Mouse (Mus musculus): ENCODE results near the gene Nr5a1. TPM values are rescaled to one million over a fixed set of nuclear protein-coding genes. Genes with fewer than 3 reads are reported as not detected.
A peak's percentile ranks its signal among the peaks of the same experiment; 100 is the strongest.

The Nr5a1 gene
- not detected in 2 replicates for polyA plus RNA-seq (2014; fragmentation: Nextera tagmentation; extraction: Ambion mirVana)

DNA sequence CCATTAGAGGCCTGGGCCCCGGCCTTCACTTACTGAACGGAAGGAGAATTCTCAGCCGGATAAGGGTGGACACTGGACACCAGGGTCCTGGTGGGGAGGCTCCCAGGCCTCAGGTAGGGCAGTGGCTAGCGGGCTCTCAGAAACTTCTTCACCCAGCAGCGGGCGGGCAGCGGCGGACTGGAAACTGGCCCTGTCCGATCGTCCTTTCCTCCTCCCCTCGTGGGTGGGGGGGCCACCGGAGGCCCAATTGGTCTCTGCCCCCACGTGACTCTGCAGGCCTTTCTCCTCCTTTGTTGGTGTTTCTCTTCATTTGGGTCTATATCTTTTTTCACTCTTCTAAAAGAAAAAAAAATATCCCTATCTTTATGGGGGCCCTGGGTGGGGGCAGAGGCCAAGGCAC, at the start of gene Nr5a1:
Nr5a1 (minus strand) TSS at position 219 of the 400 bp plus-strand sequence.
- Histone ChIP-seq H3K4me1 (ENCODE audit: control insufficient read depth, insufficient read depth, low read length) (peaks cover 9% of the 10 kb centered on the region; the same call in 1 of the 2 replicates), H3K27ac (ENCODE audit: low read depth, low read length) (no peak within 1 kb of the TSS), H3K36me3 (ENCODE audit: control insufficient read depth, insufficient read depth, low read length) (no peaks in the 10 kb centered on the region), H3K9ac (replicated peaks; ENCODE audit: low read depth, low read length) (no peak within 1 kb of the TSS), H3K9me3 (ENCODE audit: control insufficient read depth, low read length) (no peaks in the 10 kb centered on the region), H3K4me2 (ENCODE audit: low read depth, low read length) (no peak within 1 kb of the TSS), H3K4me3 (ENCODE audit: low read depth, low read length) (no peak within 1 kb of the TSS), H3K27me3 (ENCODE audit: control insufficient read depth, insufficient read depth, low read length) (peaks cover 26% of the 10 kb centered on the region)
- WGBS, result 93% methylated on average over 10 of the region's 13 CpGs
- ATAC-seq (ENCODE audit: low read depth), result no peak

DNA sequence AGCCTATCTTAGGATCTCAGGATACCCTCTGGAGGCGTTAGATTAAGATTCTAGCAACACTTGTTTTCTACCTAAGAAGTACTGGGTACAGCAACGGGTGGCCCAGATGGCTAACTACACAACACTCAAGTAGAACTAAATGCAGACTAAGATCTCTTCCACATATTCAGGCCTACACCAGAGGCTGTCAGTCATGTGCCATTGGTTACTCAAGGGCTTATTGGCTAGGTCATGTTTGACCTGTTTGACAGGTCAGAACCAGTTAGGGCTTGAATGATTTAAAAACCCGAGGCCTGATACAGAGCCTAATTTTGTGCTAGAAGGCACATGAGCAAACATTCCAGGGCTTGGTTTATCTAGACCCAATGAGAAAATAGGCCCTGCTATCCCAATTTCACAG, 25.5 kb upstream of the Nr5a1 start:
- no peaks in the 10 kb centered on the region for H3K27me3 ChIP-seq (ENCODE audit: control insufficient read depth, insufficient read depth, low read length)
- H3K4me1 ChIP-seq (ENCODE audit: control insufficient read depth, insufficient read depth, low read length), result no peaks in the 10 kb centered on the region
- H3K4me2 ChIP-seq (ENCODE audit: low read depth, low read length), result no peak overlapping the region
- ATAC-seq (ENCODE audit: low read depth), result peak; percentile 67; the same call in 1 of the 2 replicates
- WGBS, result 85% methylated on average over 3 of the region's 3 CpGs
- H3K9ac ChIP-seq (replicated peaks; ENCODE audit: low read depth, low read length), result no peak overlapping the region
- no peak overlapping the region for H3K27ac ChIP-seq (ENCODE audit: low read depth, low read length)
- H3K36me3 ChIP-seq (ENCODE audit: control insufficient read depth, insufficient read depth, low read length), result peaks cover 12% of the 10 kb centered on the region; the same call in 1 of the 2 replicates
- no peak overlapping the region for H3K4me3 ChIP-seq (ENCODE audit: low read depth, low read length)
- H3K9me3 ChIP-seq (ENCODE audit: control insufficient read depth, low read length), result no peaks in the 10 kb centered on the region

DNA sequence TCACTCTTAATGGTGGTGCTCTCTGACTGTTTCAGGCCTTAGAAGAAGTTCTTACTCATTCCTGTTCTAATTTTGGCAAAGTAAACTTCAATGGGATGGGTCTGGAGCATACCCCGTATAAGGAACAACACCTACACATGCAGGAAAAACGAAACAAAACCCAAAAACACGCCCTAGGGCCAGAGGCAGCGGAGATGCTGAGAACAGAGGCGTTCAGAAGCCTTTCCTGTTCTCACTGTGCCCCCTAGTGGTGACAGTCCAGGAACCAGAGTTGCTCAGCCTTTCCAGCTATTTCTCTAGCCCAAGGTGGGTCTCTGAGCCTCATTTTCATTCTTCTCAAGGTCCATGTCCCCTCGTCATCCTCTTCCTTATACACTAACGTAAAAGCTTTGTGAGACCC, 25.1 kb upstream of the Nr5a1 start:
- H3K9ac ChIP-seq (replicated peaks; ENCODE audit: low read depth, low read length), result no peak overlapping the region
- peaks cover 12% of the 10 kb centered on the region; the same call in 1 of the 2 replicates for H3K36me3 ChIP-seq (ENCODE audit: control insufficient read depth, insufficient read depth, low read length)
- H3K4me3 ChIP-seq (ENCODE audit: low read depth, low read length), result no peak overlapping the region
- ATAC-seq (ENCODE audit: low read depth), result peak; percentile 88
- no peaks in the 10 kb centered on the region for H3K9me3 ChIP-seq (ENCODE audit: control insufficient read depth, low read length)
- H3K27ac ChIP-seq (ENCODE audit: low read depth, low read length), result no peak overlapping the region
- no peaks in the 10 kb centered on the region for H3K27me3 ChIP-seq (ENCODE audit: control insufficient read depth, insufficient read depth, low read length)
- no peaks in the 10 kb centered on the region for H3K4me1 ChIP-seq (ENCODE audit: control insufficient read depth, insufficient read depth, low read length)
- 30% methylated on average over 7 of the region's 7 CpGs for WGBS
- H3K4me2 ChIP-seq (ENCODE audit: low read depth, low read length), result no peak overlapping the region

DNA sequence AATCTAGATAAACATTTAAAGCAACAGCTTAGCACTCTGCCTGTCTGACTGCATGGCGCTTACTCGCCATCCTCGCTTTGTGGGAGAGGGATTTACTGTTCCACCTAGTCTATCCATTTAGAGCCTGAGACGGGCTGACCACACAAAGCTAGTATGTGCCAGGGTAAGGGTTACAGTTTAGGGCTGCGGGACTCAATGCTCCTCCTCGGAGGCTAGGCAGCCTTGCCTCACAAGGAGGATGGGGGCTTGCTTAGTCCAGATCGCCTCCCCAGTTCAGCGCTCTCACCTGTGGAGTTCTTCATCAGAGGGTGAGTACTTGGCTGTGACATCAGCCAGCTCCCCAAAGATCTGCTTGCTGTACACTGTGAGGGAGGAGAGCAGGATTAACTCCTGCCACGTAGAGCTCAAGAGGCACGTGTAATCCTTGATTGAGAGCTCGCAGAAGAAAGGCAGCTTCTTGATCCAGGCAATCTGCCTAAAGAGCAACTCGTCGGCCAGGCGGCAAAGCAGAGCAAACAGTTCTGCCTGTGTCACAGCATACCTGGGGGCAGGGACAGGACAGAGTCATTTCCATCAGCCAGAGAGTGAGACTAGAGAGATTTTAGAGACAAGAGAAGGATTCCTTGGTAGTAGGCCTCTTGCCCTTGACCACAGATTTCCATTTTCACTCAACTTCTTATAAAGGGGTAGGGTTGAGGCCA, 24.4 kb upstream of the Nr5a1 start:
- Histone ChIP-seq H3K9ac (replicated peaks; ENCODE audit: low read depth, low read length) (no peak overlapping the region), H3K9me3 (ENCODE audit: control insufficient read depth, low read length) (no peaks in the 10 kb centered on the region), H3K27me3 (ENCODE audit: control insufficient read depth, insufficient read depth, low read length) (no peaks in the 10 kb centered on the region), H3K4me1 (ENCODE audit: control insufficient read depth, insufficient read depth, low read length) (no peaks in the 10 kb centered on the region), H3K27ac (ENCODE audit: low read depth, low read length) (no peak overlapping the region), H3K36me3 (ENCODE audit: control insufficient read depth, insufficient read depth, low read length) (peaks cover 12% of the 10 kb centered on the region; the same call in 1 of the 2 replicates), H3K4me2 (ENCODE audit: low read depth, low read length) (no peak overlapping the region), H3K4me3 (ENCODE audit: low read depth, low read length) (no peak overlapping the region)
- ATAC-seq (ENCODE audit: low read depth), result no peak
- 90% methylated on average over 14 of the region's 14 CpGs for WGBS

- no peaks in the 10 kb centered on the region for H3K9me3 ChIP-seq (ENCODE audit: control insufficient read depth, low read length)
- H3K36me3 ChIP-seq (ENCODE audit: control insufficient read depth, insufficient read depth, low read length), result peaks cover under 1% of the 10 kb centered on the region; the same call in 1 of the 2 replicates
- H3K4me3 ChIP-seq (ENCODE audit: low read depth, low read length), result no peak overlapping the region
- H3K4me1 ChIP-seq (ENCODE audit: control insufficient read depth, insufficient read depth, low read length), result no peaks in the 10 kb centered on the region
- no peak overlapping the region for H3K27ac ChIP-seq (ENCODE audit: low read depth, low read length)
- no peak overlapping the region for H3K9ac ChIP-seq (replicated peaks; ENCODE audit: low read depth, low read length)
- no peak overlapping the region for H3K4me2 ChIP-seq (ENCODE audit: low read depth, low read length)
- H3K27me3 ChIP-seq (ENCODE audit: control insufficient read depth, insufficient read depth, low read length), result no peaks in the 10 kb centered on the region
- no peak for ATAC-seq (ENCODE audit: low read depth)
Measured at GRCm38 (mm10) chr2:38735740-38736139, 21.4 kb upstream of the Nr5a1 start.

- Histone ChIP-seq H3K27ac (ENCODE audit: low read depth, low read length) (no peak overlapping the region), H3K27me3 (ENCODE audit: control insufficient read depth, insufficient read depth, low read length) (no peaks in the 10 kb centered on the region), H3K9ac (replicated peaks; ENCODE audit: low read depth, low read length) (no peak overlapping the region), H3K36me3 (ENCODE audit: control insufficient read depth, insufficient read depth, low read length) (no peaks in the 10 kb centered on the region; the same call in 1 of the 2 replicates), H3K4me2 (ENCODE audit: low read depth, low read length) (no peak overlapping the region), H3K4me3 (ENCODE audit: low read depth, low read length) (no peak overlapping the region), H3K9me3 (ENCODE audit: control insufficient read depth, low read length) (no peaks in the 10 kb centered on the region), H3K4me1 (ENCODE audit: control insufficient read depth, insufficient read depth, low read length) (no peaks in the 10 kb centered on the region)
- no peak for ATAC-seq (ENCODE audit: low read depth)
- WGBS, result 51% methylated on average over 5 of the region's 5 CpGs
Measured at GRCm38 (mm10) chr2:38734721-38735120, 20.4 kb upstream of the Nr5a1 start.

GRCm38 (mm10) chr2:38730331-38730827, 16.0 kb upstream of the Nr5a1 start:
- no peaks in the 10 kb centered on the region for H3K4me1 ChIP-seq (ENCODE audit: control insufficient read depth, insufficient read depth, low read length)
- H3K9me3 ChIP-seq (ENCODE audit: control insufficient read depth, low read length), result no peaks in the 10 kb centered on the region
- no peak overlapping the region for H3K4me3 ChIP-seq (ENCODE audit: low read depth, low read length)
- no peaks in the 10 kb centered on the region for H3K27me3 ChIP-seq (ENCODE audit: control insufficient read depth, insufficient read depth, low read length)
- H3K27ac ChIP-seq (ENCODE audit: low read depth, low read length), result no peak overlapping the region
- 92% methylated on average over 6 of the region's 6 CpGs for WGBS
- no peak overlapping the region for H3K9ac ChIP-seq (replicated peaks; ENCODE audit: low read depth, low read length)
- H3K4me2 ChIP-seq (ENCODE audit: low read depth, low read length), result no peak overlapping the region
- H3K36me3 ChIP-seq (ENCODE audit: control insufficient read depth, insufficient read depth, low read length), result no peaks in the 10 kb centered on the region
- ATAC-seq (ENCODE audit: low read depth), result no peak

DNA sequence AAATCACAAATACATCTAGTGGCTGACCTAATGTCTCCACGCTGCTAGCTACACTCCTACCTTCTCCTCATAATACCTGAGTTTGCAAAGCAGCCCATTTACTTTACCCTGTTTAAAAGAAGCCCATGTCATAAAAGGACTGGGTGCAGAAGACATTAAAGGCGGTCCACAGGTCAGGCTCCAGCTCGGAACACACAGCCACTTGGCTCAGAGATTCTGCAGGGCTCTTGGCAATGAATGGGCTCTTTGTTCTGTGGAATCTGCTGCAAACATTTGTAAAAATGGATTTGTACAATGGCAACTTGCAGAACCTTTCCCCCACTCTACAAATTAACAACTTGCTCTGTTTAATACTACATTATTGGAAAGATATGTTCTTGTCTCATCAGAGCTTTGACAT, 11.1 kb upstream of the Nr5a1 start:
- whole genome bisulfite sequencing, result 45% methylated on average over 3 of the region's 3 CpGs
- H3K9me3 ChIP-seq (ENCODE audit: control insufficient read depth, low read length), result no peaks in the 10 kb centered on the region
- no peak overlapping the region for H3K27ac ChIP-seq (ENCODE audit: low read depth, low read length)
- no peak overlapping the region for H3K4me3 ChIP-seq (ENCODE audit: low read depth, low read length)
- no peak overlapping the region for H3K4me2 ChIP-seq (ENCODE audit: low read depth, low read length)
- no peaks in the 10 kb centered on the region for H3K36me3 ChIP-seq (ENCODE audit: control insufficient read depth, insufficient read depth, low read length)
- ATAC-seq (ENCODE audit: low read depth), result no peak
- H3K27me3 ChIP-seq (ENCODE audit: control insufficient read depth, insufficient read depth, low read length), result no peaks in the 10 kb centered on the region
- no peaks in the 10 kb centered on the region for H3K4me1 ChIP-seq (ENCODE audit: control insufficient read depth, insufficient read depth, low read length)
- no peak overlapping the region for H3K9ac ChIP-seq (replicated peaks; ENCODE audit: low read depth, low read length)

- Histone ChIP-seq H3K4me2 (ENCODE audit: low read depth, low read length) (no peak overlapping the region), H3K4me3 (ENCODE audit: low read depth, low read length) (no peak overlapping the region), H3K4me1 (ENCODE audit: control insufficient read depth, insufficient read depth, low read length) (no peaks in the 10 kb centered on the region), H3K27me3 (ENCODE audit: control insufficient read depth, insufficient read depth, low read length) (no peaks in the 10 kb centered on the region), H3K9me3 (ENCODE audit: control insufficient read depth, low read length) (no peaks in the 10 kb centered on the region), H3K27ac (ENCODE audit: low read depth, low read length) (no peak overlapping the region), H3K36me3 (ENCODE audit: control insufficient read depth, insufficient read depth, low read length) (no peaks in the 10 kb centered on the region), H3K9ac (replicated peaks; ENCODE audit: low read depth, low read length) (no peak overlapping the region)
- WGBS, result 80% methylated on average over 4 of the region's 4 CpGs
- ATAC-seq (ENCODE audit: low read depth), result no peak
Measured at GRCm38 (mm10) chr2:38723378-38723777, 9.0 kb upstream of the Nr5a1 start.

All from neural tube, embryonic 14.5 days (tissue).